ENCODE assay signal across 7 mouse cellular contexts in the genomic region with DNA sequence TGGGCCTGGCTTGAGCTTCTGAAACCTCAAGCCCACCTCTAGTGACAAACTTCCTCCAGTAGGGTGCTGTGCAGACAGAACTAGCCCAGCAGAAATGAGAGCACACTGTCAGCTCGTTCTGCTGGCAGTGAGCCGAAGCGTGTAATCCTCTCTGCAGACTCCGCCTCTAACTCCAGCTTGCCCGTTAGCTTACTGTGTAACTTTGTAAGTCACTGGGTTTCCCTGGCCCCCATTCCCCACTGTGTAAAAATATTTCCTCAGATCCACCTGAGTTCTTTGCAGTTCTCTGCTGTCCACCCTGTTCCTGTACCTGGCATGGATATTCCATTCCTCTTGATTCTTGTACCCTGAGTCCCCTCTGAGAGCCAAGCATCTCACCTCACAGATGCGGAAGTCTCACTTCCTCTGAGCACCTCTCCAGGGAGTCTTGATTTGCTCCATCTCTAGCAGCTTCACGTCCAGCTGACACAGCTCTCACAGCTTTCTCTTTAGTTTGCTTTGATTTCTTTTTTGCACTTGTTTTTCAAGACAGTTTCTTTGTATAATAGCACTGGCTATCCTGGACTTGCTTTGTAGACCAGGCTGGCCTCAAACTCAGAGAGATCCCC. TPM values are rescaled to one million over a fixed set of nuclear protein-coding genes. Genes with fewer than 3 reads are reported as not detected.
DNase-seq lines count a peak whose midpoint lies in the region; ATAC-seq and TF ChIP-seq lines count a peak whose summit lies in the region.

No protein-coding gene starts in this region.

- 0 out of 2 replicates have a peak, but pooled peaks have one; percentile 16 for TF ChIP-seq CTCF in gastrocnemius, adult 2 months (IDR thresholded peaks at IDR 0.05)
- TF ChIP-seq CTCF in kidney, adult 2 months (conservative IDR thresholded peaks at IDR 0.05; ENCODE audit: insufficient read depth, insufficient read length, low read depth, low read length) = no peak; the same call in 1 of the 2 replicates

- no peak overlapping the region for H3K4me3 ChIP-seq in limb, embryonic 14.5 days (replicated peaks; ENCODE audit: low read length)
- H3K4me3 ChIP-seq in limb, embryonic 10.5 days = no peak overlapping the region
- 0 out of 2 replicates have a peak overlapping the region, but pooled peaks have one; percentile 10 for H3K4me3 ChIP-seq in gastrocnemius, adult 2 months
- no peak overlapping the region for H3K4me3 ChIP-seq in kidney, adult 2 months (ENCODE audit: insufficient read depth, low read depth, low read length)
- H3K4me3 ChIP-seq in midbrain, embryonic 11.5 days (ENCODE audit: low read depth, low read length) = no peak overlapping the region

- no peak overlapping the region for H3K9ac ChIP-seq in limb, embryonic 14.5 days (ENCODE audit: low read depth, low read length, severe bottlenecking)
- H3K9ac ChIP-seq in midbrain, embryonic 11.5 days (ENCODE audit: low read length) = no peak overlapping the region

- no peak overlapping the region for H3K27ac ChIP-seq in limb, embryonic 14.5 days (replicated peaks; ENCODE audit: low read depth, low read length)
- H3K27ac ChIP-seq in limb, embryonic 10.5 days = no peak overlapping the region
- peak overlapping the region; percentile 31; the same call in 1 of the 2 replicates for H3K27ac ChIP-seq in gastrocnemius, adult 2 months
- no peak overlapping the region for H3K27ac ChIP-seq in kidney, adult 2 months (ENCODE audit: insufficient read depth, low read depth, low read length)
- H3K27ac ChIP-seq in midbrain, embryonic 11.5 days (ENCODE audit: low read depth, low read length) = no peak overlapping the region

- H3K36me3 ChIP-seq in limb, embryonic 14.5 days (ENCODE audit: control insufficient read depth, insufficient read depth, low read length) = peaks cover 70% of the 10 kb centered on the region
- peaks cover 83% of the 10 kb centered on the region for H3K36me3 ChIP-seq in limb, embryonic 10.5 days
- H3K36me3 ChIP-seq in kidney, adult 2 months (ENCODE audit: control insufficient read depth, insufficient read depth, low read length) = no peaks in the 10 kb centered on the region
- peaks cover 21% of the 10 kb centered on the region for H3K36me3 ChIP-seq in midbrain, embryonic 11.5 days (ENCODE audit: control insufficient read depth, insufficient read depth, low read length)

- ATAC-seq in limb, embryonic 14.5 days (ENCODE audit: low FRiP score, low read depth) = no peak
- ATAC-seq in granulocyte monocyte progenitor cell, adult 5-6 weeks (replicated peaks; ENCODE audit: poor library complexity, severe bottlenecking) = no peak
- no peak for ATAC-seq in midbrain, embryonic 11.5 days (ENCODE audit: low FRiP score)

- H3K4me2 ChIP-seq in limb, embryonic 14.5 days (replicated peaks; ENCODE audit: low read depth, low read length, severe bottlenecking) = no peak overlapping the region
- H3K4me2 ChIP-seq in midbrain, embryonic 11.5 days = no peak overlapping the region

- DNase-seq in limb, embryonic 14.5 days (ENCODE audit: low spot score) = peak; percentile 35
- DNase-seq in limb, embryonic 10.5 days (ENCODE audit: low spot score) = no peak
- DNase-seq in gastrocnemius, adult 2 months = peak; percentile 85
- DNase-seq in kidney, adult 2 months = peak; percentile 87
- DNase-seq in lung, postnatal 4 days = peak; percentile 51 to 56
- no peak for DNase-seq in midbrain, embryonic 11.5 days (ENCODE audit: low spot score, missing footprints)

- H3K27me3 ChIP-seq in limb, embryonic 14.5 days (ENCODE audit: control insufficient read depth, insufficient read depth, low read length) = no peaks in the 10 kb centered on the region
- H3K27me3 ChIP-seq in limb, embryonic 10.5 days (ENCODE audit: low read depth, poor library complexity, severe bottlenecking) = no peaks in the 10 kb centered on the region
- H3K27me3 ChIP-seq in kidney, adult 2 months (replicated peaks; ENCODE audit: control insufficient read depth, insufficient read depth, low read length) = no peaks in the 10 kb centered on the region
- no peaks in the 10 kb centered on the region for H3K27me3 ChIP-seq in midbrain, embryonic 11.5 days (ENCODE audit: control insufficient read depth, insufficient read depth, low read length)

- WGBS in limb, embryonic 14.5 days = 71% methylated on average over 7 of the region's 7 CpGs
- WGBS in limb, embryonic 10.5 days = 93% methylated on average over 7 of the region's 7 CpGs
- WGBS in kidney, adult 2 months = 36% methylated on average over 7 of the region's 7 CpGs
- 62% methylated on average over 7 of the region's 7 CpGs for WGBS in midbrain, embryonic 11.5 days

- H3K4me1 ChIP-seq in limb, embryonic 14.5 days (ENCODE audit: control insufficient read depth, insufficient read depth, low read length) = no peaks in the 10 kb centered on the region
- H3K4me1 ChIP-seq in limb, embryonic 10.5 days = no peaks in the 10 kb centered on the region
- no peaks in the 10 kb centered on the region for H3K4me1 ChIP-seq in kidney, adult 2 months (ENCODE audit: control insufficient read depth, insufficient read depth, low read length)
- no peaks in the 10 kb centered on the region for H3K4me1 ChIP-seq in midbrain, embryonic 11.5 days (ENCODE audit: control insufficient read depth, insufficient read depth, low read length)

- no peak for TF ChIP-seq POLR2A in limb, embryonic 14.5 days (IDR thresholded peaks at IDR 0.05; ENCODE audit: borderline replicate concordance, extremely low read depth, insufficient read depth, insufficient read length)
- no peak for TF ChIP-seq POLR2A in kidney, adult 2 months (IDR thresholded peaks at IDR 0.05; ENCODE audit: low read depth, low read length)

- intact Hi-C loops in gastrocnemius, adult 2 months (cut with DNase I) = no loop called here

- H3K9me3 ChIP-seq in limb, embryonic 14.5 days (ENCODE audit: control insufficient read depth, low read length) = no peaks in the 10 kb centered on the region
- no peaks in the 10 kb centered on the region for H3K9me3 ChIP-seq in limb, embryonic 10.5 days (replicated peaks)
- H3K9me3 ChIP-seq in midbrain, embryonic 11.5 days (ENCODE audit: control insufficient read depth, low read length) = no peaks in the 10 kb centered on the region

RNA-seq across cellular contexts. Expression of a gene that starts 51.0 kb away (rescaled TPM):
- not detected in 2 replicates for polyA plus RNA-seq in limb, embryonic 14.5 days (2012; rRNA removed)
- 1.1 and 1.8 TPM in 2 replicates for polyA plus RNA-seq in limb, embryonic 14.5 days (2014; fragmentation: Nextera tagmentation; extraction: Ambion mirVana)
- 1.3 and 1.8 TPM in 2 replicates for polyA plus RNA-seq in limb, embryonic 10.5 days (2016; fragmentation: Nextera tagmentation; extraction: Ambion mirVana)
- total RNA-seq in gastrocnemius, adult 2 months (2021) = not detected
- 24.2 and 28.8 TPM in 2 replicates for polyA plus RNA-seq in kidney, adult 2 months (2012; rRNA removed)
- not detected in 2 replicates for total RNA-seq in granulocyte monocyte progenitor cell, adult 5-6 weeks (2014; fragmentation: Nextera tagmentation)
- total RNA-seq in granulocyte monocyte progenitor cell, adult 5-6 weeks (2017) = 1.3 and 2.3 TPM in 2 replicates
- 1.0 TPM in 2 replicates for polyA plus RNA-seq in midbrain, embryonic 11.5 days (2014; fragmentation: Nextera tagmentation; extraction: Ambion mirVana)

Comparison
In these comparisons a context has a peak if more than half of its experiments do, and no peak if none do; other contexts are left out.
1. DNase-seq: peak in limb, embryonic 14.5 days (single experiment), gastrocnemius, adult 2 months (single experiment), kidney, adult 2 months (single experiment) and lung, postnatal 4 days (2 of 2); none in limb, embryonic 10.5 days (single experiment) and midbrain, embryonic 11.5 days (single experiment).